Mouse (Mus musculus) right cerebral cortex, postnatal 4 days (tissue): ENCODE results near the gene Ctbp2.

Experiments
- DNase-seq: peaks from one replicate; pipeline ENCODE4 v3.0.0-alpha.2; 2022

Gene Ctbp2

GRCm38 (mm10) chr7:133039556-133040255 lies 84.4 kb downstream of the Ctbp2 start:
- no peak for DNase-seq

- no peak for DNase-seq
Observed at GRCm38 (mm10) chr7:133037618-133038017, 86.5 kb downstream of the Ctbp2 start.

- no peak for DNase-seq
Observed at GRCm38 (mm10) chr7:133037217-133037616, 86.9 kb downstream of the Ctbp2 start.

- DNase-seq = no peak
Observed at GRCm38 (mm10) chr7:133035901-133036300, 88.3 kb downstream of the Ctbp2 start.

- peak; percentile 64 for DNase-seq
Observed at GRCm38 (mm10) chr7:133032589-133033203, 91.5 kb downstream of the Ctbp2 start.

- DNase-seq = no peak
Observed at GRCm38 (mm10) chr7:133029496-133030047, 94.6 kb downstream of the Ctbp2 start.

- DNase-seq = no peak
Observed at GRCm38 (mm10) chr7:133029004-133029403, 95.2 kb downstream of the Ctbp2 start.

GRCm38 (mm10) chr7:133027930-133028329 lies 96.2 kb downstream of the Ctbp2 start:
- no peak for DNase-seq

GRCm38 (mm10) chr7:133024694-133025093 lies 99.5 kb downstream of the Ctbp2 start:
- no peak for DNase-seq

- no peak for DNase-seq
Observed at GRCm38 (mm10) chr7:133019481-133020020, 104.6 kb downstream of the Ctbp2 start.

GRCm38 (mm10) chr7:133018961-133019360 lies 105.2 kb downstream of the Ctbp2 start:
- no peak for DNase-seq

- DNase-seq = no peak
Observed at GRCm38 (mm10) chr7:133015416-133016070, 108.6 kb downstream of the Ctbp2 start.

- DNase-seq = no peak
Observed at GRCm38 (mm10) chr7:133014631-133015030, 109.5 kb downstream of the Ctbp2 start.

- no peak for DNase-seq
Observed at GRCm38 (mm10) chr7:133013923-133014322, 110.2 kb downstream of the Ctbp2 start.

- no peak for DNase-seq
Observed at GRCm38 (mm10) chr7:133012637-133013366, 111.4 kb downstream of the Ctbp2 start.

GRCm38 (mm10) chr7:133011611-133012010 lies 112.5 kb downstream of the Ctbp2 start:
- no peak for DNase-seq

GRCm38 (mm10) chr7:133011191-133011590 lies 113.0 kb downstream of the Ctbp2 start:
- DNase-seq = peak; percentile 36

GRCm38 (mm10) chr7:133010477-133010876 lies 113.7 kb downstream of the Ctbp2 start:
- DNase-seq = no peak

- DNase-seq = no peak
Observed at GRCm38 (mm10) chr7:133009676-133010075, 114.5 kb downstream of the Ctbp2 start.

GRCm38 (mm10) chr7:133008663-133009062 lies 115.5 kb downstream of the Ctbp2 start:
- no peak for DNase-seq

- no peak for DNase-seq
Observed at GRCm38 (mm10) chr7:133007343-133007742, 116.8 kb downstream of the Ctbp2 start.

GRCm38 (mm10) chr7:133005772-133006171 lies 118.4 kb downstream of the Ctbp2 start:
- DNase-seq = no peak

GRCm38 (mm10) chr7:133003421-133003820 lies 120.7 kb downstream of the Ctbp2 start:
- DNase-seq = peak; percentile 79
